Mouse (Mus musculus): Measurements from ENCODE around the gene Gm20388. TPM values are rescaled to one million over a fixed set of nuclear protein-coding genes. Genes with fewer than 3 reads are reported as not detected.
A peak's percentile ranks its signal among the peaks of the same experiment; 100 is the strongest.
"Not testable (repeated sequence)": the region's sequence is repeated elsewhere in the genome, so short reads cannot be mapped to it uniquely, and the experiment has no call there.

Gene Gm20388
- polyA plus RNA-seq, 1 experiment = 10.6 TPM

GRCm38 (mm10) chr8:123188006-123188405 lies 3277.4 kb downstream of the Gm20388 start:
- no peak for TF ChIP-seq POLR2A (IDR thresholded peaks at IDR 0.05; ENCODE audit: borderline replicate concordance, control insufficient read depth, low read depth, low read length)
- TF ChIP-seq CTCF (IDR thresholded peaks at IDR 0.05; ENCODE audit: control insufficient read depth, insufficient read depth, low read length) = no peak
- Histone ChIP-seq H3K4me3 (replicated peaks; ENCODE audit: control insufficient read depth, low read depth, low read length) (no peak overlapping the region), H3K4me1 (ENCODE audit: control insufficient read depth, insufficient read depth, low read length) (peaks cover 1% of the 10 kb centered on the region; the same call in 1 of the 2 replicates), H3K27ac (ENCODE audit: control insufficient read depth, insufficient read depth, low read depth, low read length, poor library complexity) (no peak overlapping the region)
- 79% methylated on average over 2 of the region's 2 CpGs for WGBS

DNA sequence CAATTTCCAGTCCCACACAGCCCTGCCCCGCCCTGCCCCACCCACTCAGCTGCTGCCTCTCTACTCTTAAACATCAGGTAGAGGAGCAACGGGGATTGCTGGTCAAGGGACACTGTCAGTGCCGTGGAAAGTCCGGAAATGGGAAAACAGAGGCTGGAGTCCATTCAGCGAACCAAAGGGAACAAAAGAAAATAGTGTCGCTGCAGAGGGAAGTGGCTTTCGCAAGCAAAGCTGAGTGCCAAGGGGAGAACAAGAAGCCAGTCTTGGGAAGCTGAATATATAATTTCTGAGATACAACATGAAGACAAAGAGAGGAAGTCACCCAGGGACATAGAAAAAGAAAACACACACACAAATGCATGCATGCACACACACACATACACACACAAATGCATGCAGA lies 3278.2 kb downstream of the Gm20388 start:
- H3K27ac ChIP-seq (ENCODE audit: control insufficient read depth, insufficient read depth, low read depth, low read length, poor library complexity) = no peak overlapping the region
- H3K4me1 ChIP-seq (ENCODE audit: control insufficient read depth, insufficient read depth, low read length) = peaks cover 1% of the 10 kb centered on the region; the same call in 1 of the 2 replicates
- TF ChIP-seq POLR2A (IDR thresholded peaks at IDR 0.05; ENCODE audit: borderline replicate concordance, control insufficient read depth, low read depth, low read length) = no peak
- TF ChIP-seq CTCF (IDR thresholded peaks at IDR 0.05; ENCODE audit: control insufficient read depth, insufficient read depth, low read length) = no peak
- WGBS = 36% methylated on average over 7 of the region's 7 CpGs
- H3K4me3 ChIP-seq (replicated peaks; ENCODE audit: control insufficient read depth, low read depth, low read length) = no peak overlapping the region

- H3K4me1 ChIP-seq (ENCODE audit: control insufficient read depth, insufficient read depth, low read length) = peaks cover 1% of the 10 kb centered on the region; the same call in 1 of the 2 replicates
- no peak for TF ChIP-seq POLR2A (IDR thresholded peaks at IDR 0.05; ENCODE audit: borderline replicate concordance, control insufficient read depth, low read depth, low read length)
- TF ChIP-seq CTCF (IDR thresholded peaks at IDR 0.05; ENCODE audit: control insufficient read depth, insufficient read depth, low read length) = peak; percentile 56; the same call in 1 of the 2 replicates
- no peak overlapping the region for H3K27ac ChIP-seq (ENCODE audit: control insufficient read depth, insufficient read depth, low read depth, low read length, poor library complexity)
- no peak overlapping the region for H3K4me3 ChIP-seq (replicated peaks; ENCODE audit: control insufficient read depth, low read depth, low read length)
- 6% methylated on average over 9 of the region's 9 CpGs for WGBS
Observed at GRCm38 (mm10) chr8:123190678-123191077, 3280.0 kb downstream of the Gm20388 start.

DNA sequence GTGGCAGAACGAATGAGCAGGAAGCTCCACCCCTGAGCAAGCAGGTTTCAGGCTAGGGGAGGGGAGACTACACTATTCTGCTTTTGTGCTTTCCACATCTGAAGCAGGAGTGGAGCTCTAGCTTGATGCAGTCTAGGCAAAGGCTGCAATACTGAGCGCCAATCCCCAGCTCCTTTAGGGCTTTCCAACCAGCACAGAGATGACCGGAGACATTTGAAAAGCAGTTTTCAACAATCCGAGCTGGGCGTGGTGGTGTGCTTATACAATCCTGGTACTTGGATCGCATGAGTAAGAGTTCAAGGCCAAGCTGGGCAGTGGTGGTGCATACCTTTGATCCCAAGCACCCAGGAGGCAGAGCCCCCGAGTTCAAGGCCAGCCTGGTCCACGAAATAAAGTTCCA lies 3281.3 kb downstream of the Gm20388 start:
- no peak overlapping the region for H3K27ac ChIP-seq (ENCODE audit: control insufficient read depth, insufficient read depth, low read depth, low read length, poor library complexity)
- 59% methylated on average over 8 of the region's 8 CpGs for WGBS
- peaks cover 1% of the 10 kb centered on the region; the same call in 1 of the 2 replicates for H3K4me1 ChIP-seq (ENCODE audit: control insufficient read depth, insufficient read depth, low read length)
- TF ChIP-seq POLR2A (IDR thresholded peaks at IDR 0.05; ENCODE audit: borderline replicate concordance, control insufficient read depth, low read depth, low read length) = no peak
- TF ChIP-seq CTCF (IDR thresholded peaks at IDR 0.05; ENCODE audit: control insufficient read depth, insufficient read depth, low read length) = no peak
- no peak overlapping the region for H3K4me3 ChIP-seq (replicated peaks; ENCODE audit: control insufficient read depth, low read depth, low read length)

GRCm38 (mm10) chr8:123193771-123194170 lies 3283.1 kb downstream of the Gm20388 start:
- WGBS = 86% methylated on average over 9 of the region's 9 CpGs

GRCm38 (mm10) chr8:123197016-123197415 lies 3286.4 kb downstream of the Gm20388 start:
- H3K27ac ChIP-seq (ENCODE audit: control insufficient read depth, insufficient read depth, low read depth, low read length, poor library complexity); H3K4me1 ChIP-seq (ENCODE audit: control insufficient read depth, insufficient read depth, low read length); H3K4me3 ChIP-seq (replicated peaks; ENCODE audit: control insufficient read depth, low read depth, low read length): not testable (repeated sequence)
- 60% methylated on average over 5 of the region's 5 CpGs for WGBS

More at GRCm38 (mm10) chr8:123193771-123194170, 3283.1 kb downstream of the Gm20388 start:
- no peak for TF ChIP-seq CTCF (IDR thresholded peaks at IDR 0.05; ENCODE audit: control insufficient read depth, insufficient read depth, low read length)
- TF ChIP-seq POLR2A (IDR thresholded peaks at IDR 0.05; ENCODE audit: borderline replicate concordance, control insufficient read depth, low read depth, low read length) = no peak
- peaks cover 1% of the 10 kb centered on the region; the same call in 1 of the 2 replicates for H3K4me1 ChIP-seq (ENCODE audit: control insufficient read depth, insufficient read depth, low read length)
- H3K4me3 ChIP-seq (replicated peaks; ENCODE audit: control insufficient read depth, low read depth, low read length) = no peak overlapping the region
- H3K27ac ChIP-seq (ENCODE audit: control insufficient read depth, insufficient read depth, low read depth, low read length, poor library complexity) = no peak overlapping the region

GRCm38 (mm10) chr8:123199864-123200263 lies 3289.2 kb downstream of the Gm20388 start:
- 65% methylated on average over 14 of the region's 14 CpGs for WGBS
- no peak for TF ChIP-seq CTCF (IDR thresholded peaks at IDR 0.05; ENCODE audit: control insufficient read depth, insufficient read depth, low read length)
- no peak for TF ChIP-seq POLR2A (IDR thresholded peaks at IDR 0.05; ENCODE audit: borderline replicate concordance, control insufficient read depth, low read depth, low read length)

DNA sequence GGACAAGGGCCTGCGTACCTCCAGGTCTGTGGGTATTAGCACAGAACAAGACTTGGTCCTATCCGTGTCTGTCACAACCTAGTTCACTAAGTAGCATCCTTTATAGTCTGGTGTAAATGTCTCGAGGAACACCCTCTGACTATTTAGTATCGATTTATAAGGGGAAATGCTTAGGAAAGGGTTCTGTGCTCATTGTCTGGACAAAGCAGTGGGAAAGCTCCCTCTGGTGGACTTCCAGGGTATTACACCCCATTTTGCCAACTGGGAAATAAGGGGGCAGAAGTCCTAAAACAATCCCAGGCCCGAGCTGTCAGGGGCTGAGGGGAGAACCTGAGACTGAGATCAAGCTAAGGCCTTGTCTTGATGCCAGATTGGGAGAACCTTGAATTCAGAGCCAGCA lies 3291.6 kb downstream of the Gm20388 start:
- WGBS = 21% methylated on average over 5 of the region's 5 CpGs
- no peak overlapping the region for H3K27ac ChIP-seq (ENCODE audit: control insufficient read depth, insufficient read depth, low read depth, low read length, poor library complexity)
- H3K4me3 ChIP-seq (replicated peaks; ENCODE audit: control insufficient read depth, low read depth, low read length) = no peak overlapping the region
- H3K4me1 ChIP-seq (ENCODE audit: control insufficient read depth, insufficient read depth, low read length) = no peaks in the 10 kb centered on the region
- TF ChIP-seq CTCF (IDR thresholded peaks at IDR 0.05; ENCODE audit: control insufficient read depth, insufficient read depth, low read length) = peak; percentile 55; the same call in 1 of the 2 replicates
- TF ChIP-seq POLR2A (IDR thresholded peaks at IDR 0.05; ENCODE audit: borderline replicate concordance, control insufficient read depth, low read depth, low read length) = no peak

More at GRCm38 (mm10) chr8:123199864-123200263, 3289.2 kb downstream of the Gm20388 start:
- Histone ChIP-seq H3K4me1 (ENCODE audit: control insufficient read depth, insufficient read depth, low read length) (no peaks in the 10 kb centered on the region), H3K4me3 (replicated peaks; ENCODE audit: control insufficient read depth, low read depth, low read length) (no peak overlapping the region), H3K27ac (ENCODE audit: control insufficient read depth, insufficient read depth, low read depth, low read length, poor library complexity) (no peak overlapping the region)

DNA sequence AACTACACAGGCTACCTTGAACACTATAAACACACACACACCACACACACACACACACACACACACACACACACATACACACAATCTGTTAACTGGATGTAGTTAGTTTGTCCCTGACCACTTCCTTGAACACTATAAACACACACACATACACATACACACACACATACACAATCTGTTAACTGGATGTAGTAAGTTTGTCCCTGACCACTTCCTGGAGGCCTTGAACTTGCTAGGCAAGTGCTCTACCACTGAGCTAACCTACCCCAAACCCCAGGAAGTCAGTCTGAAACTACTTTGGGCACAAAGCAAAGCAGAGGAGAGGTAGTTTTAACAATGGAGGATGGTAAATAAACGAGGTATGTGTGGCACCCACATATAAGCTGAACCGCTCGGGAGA lies 3292.9 kb downstream of the Gm20388 start:
- H3K27ac ChIP-seq (ENCODE audit: control insufficient read depth, insufficient read depth, low read depth, low read length, poor library complexity) = no peak overlapping the region
- no peaks in the 10 kb centered on the region for H3K4me1 ChIP-seq (ENCODE audit: control insufficient read depth, insufficient read depth, low read length)
- H3K4me3 ChIP-seq (replicated peaks; ENCODE audit: control insufficient read depth, low read depth, low read length) = no peak overlapping the region
- 78% methylated on average over 3 of the region's 3 CpGs for WGBS
- no peak for TF ChIP-seq POLR2A (IDR thresholded peaks at IDR 0.05; ENCODE audit: borderline replicate concordance, control insufficient read depth, low read depth, low read length)
- TF ChIP-seq CTCF (IDR thresholded peaks at IDR 0.05; ENCODE audit: control insufficient read depth, insufficient read depth, low read length) = no peak

All from bone marrow, adult 2 months (tissue).